28 mouse cellular contexts compared by ENCODE assay signal in genomic region chr17:28487584-28488257, GRCm38 (mm10). TPM values are rescaled to one million over a fixed set of nuclear protein-coding genes. Genes with fewer than 3 reads are reported as not detected.
DNase-seq lines count a peak whose midpoint lies in the region; ATAC-seq lines count a peak whose summit lies in the region.
"Had no signal": no experiment of that assay in that cellular context is flagged by ENCODE, and none has a peak within 500 bp of the region (broad histone marks: within the 10 kb centered on the region; RNA-seq: fewer than 3 reads in every experiment).

No protein-coding gene starts in this region.

- peaks cover 4% of the 10 kb centered on the region; the same call in 1 of the 2 replicates for H3K4me1 ChIP-seq in heart, embryonic 16.5 days (ENCODE audit: control insufficient read depth, insufficient read depth, low read length)
- H3K4me1 ChIP-seq in liver, embryonic 11.5 days (replicated peaks; ENCODE audit: control insufficient read depth, insufficient read depth, low read length), result peaks cover 12% of the 10 kb centered on the region; the same call in 1 of the 2 replicates

- no peak overlapping the region for H3K4me3 ChIP-seq in heart, embryonic 16.5 days (ENCODE audit: low read length)
- H3K4me3 ChIP-seq in liver, embryonic 11.5 days (ENCODE audit: low read depth, low read length), result no peak overlapping the region
- H3K4me3 ChIP-seq: forebrain, embryonic 10.5 days; hindbrain, embryonic 15.5 days; left cerebral cortex, adult 2 months; liver, embryonic 13.5 days had no signal

- no peak for DNase-seq in heart, postnatal 14 days
- peak; percentile 20 for DNase-seq in right cerebral cortex, adult 18-20 months
- no peak for DNase-seq in right cerebral cortex, postnatal 25 days
- DNase-seq in R1 (ENCODE audit: low read depth, low spot score), result peak; percentile 57
- DNase-seq in testis, postnatal 10 days (ENCODE audit: low spot score), result peak; percentile 50
- DNase-seq in spleen, postnatal 10 days (ENCODE audit: low spot score in 2 of 2), result no peak
- no peak for DNase-seq in liver, embryonic 11.5 days (ENCODE audit: low spot score)
- DNase-seq: adrenal gland, postnatal 10 days; cerebellum, adult 9-10 months; gastrocnemius, postnatal 14 days; heart, postnatal 10 days; kidney, postnatal 10 days; liver, embryonic 13.5 days; retina, postnatal 1 day had no signal

- no peaks in the 10 kb centered on the region for H3K36me3 ChIP-seq in heart, embryonic 16.5 days (ENCODE audit: control insufficient read depth, insufficient read depth)
- H3K36me3 ChIP-seq in liver, embryonic 11.5 days (ENCODE audit: control insufficient read depth, insufficient read depth, low read length), result no peaks in the 10 kb centered on the region
- H3K36me3 ChIP-seq: forebrain, embryonic 10.5 days; hindbrain, embryonic 15.5 days; liver, embryonic 13.5 days had no signal

- ATAC-seq in heart, embryonic 16.5 days (replicated peaks; ENCODE audit: extremely low read depth, insufficient read depth, low FRiP score), result no peak
- no peak for ATAC-seq in liver, embryonic 11.5 days (replicated peaks; ENCODE audit: low FRiP score)
- ATAC-seq: intestine, postnatal 0 days had no signal

- no peak overlapping the region for H3K9ac ChIP-seq in heart, embryonic 16.5 days (ENCODE audit: low read length)
- H3K9ac ChIP-seq in liver, embryonic 11.5 days (ENCODE audit: low read depth, low read length), result no peak overlapping the region
- H3K9ac ChIP-seq: hindbrain, embryonic 15.5 days; liver, embryonic 13.5 days had no signal

- no peaks in the 10 kb centered on the region for H3K9me3 ChIP-seq in heart, embryonic 16.5 days (replicated peaks; ENCODE audit: control insufficient read depth, low read length)
- no peaks in the 10 kb centered on the region for H3K9me3 ChIP-seq in liver, embryonic 11.5 days (ENCODE audit: control insufficient read depth, low read length)
- H3K9me3 ChIP-seq: hindbrain, embryonic 15.5 days; liver, embryonic 13.5 days had no signal

- H3K4me2 ChIP-seq in heart, embryonic 16.5 days (ENCODE audit: low read depth, low read length), result no peak overlapping the region; the same call in 1 of the 2 replicates
- no peak overlapping the region for H3K4me2 ChIP-seq in liver, embryonic 11.5 days
- H3K4me2 ChIP-seq: hindbrain, embryonic 15.5 days; liver, embryonic 13.5 days; midbrain, embryonic 11.5 days had no signal

- intact Hi-C loops in heart, postnatal 14 days (cut with DNase I), result no loop called here

- H3K27me3 ChIP-seq in heart, embryonic 16.5 days (ENCODE audit: control insufficient read depth, insufficient read depth, low read length), result no peaks in the 10 kb centered on the region
- H3K27me3 ChIP-seq in liver, embryonic 11.5 days (replicated peaks; ENCODE audit: control insufficient read depth, insufficient read depth, low read length), result no peaks in the 10 kb centered on the region
- H3K27me3 ChIP-seq: hindbrain, embryonic 15.5 days had no signal

- 86% methylated on average over 18 of the region's 18 CpGs for whole genome bisulfite sequencing in heart, embryonic 16.5 days
- 88% methylated on average over 18 of the region's 18 CpGs for WGBS in liver, embryonic 11.5 days

- H3K27ac ChIP-seq in heart, embryonic 16.5 days (ENCODE audit: low read length), result peak overlapping the region; percentile 38; the same call in 1 of the 2 replicates
- no peak overlapping the region for H3K27ac ChIP-seq in liver, embryonic 11.5 days (ENCODE audit: low read depth, low read length)
- H3K27ac ChIP-seq: forebrain, embryonic 10.5 days; hindbrain, embryonic 15.5 days; left cerebral cortex, adult 2 months; liver, embryonic 13.5 days; macrophage had no signal

RNA-seq across cellular contexts. Expression of gene Fkbp5, which starts 29.6 kb away (rescaled TPM):
- polyA plus RNA-seq in heart, embryonic 16.5 days (2015; fragmentation: Nextera tagmentation; extraction: Ambion mirVana), result 34.9 and 54.5 TPM in 2 replicates
- 10 to 100 TPM; 36.9 to 41.0 TPM for total RNA-seq in heart, postnatal 14 days (2021)
- 8.8 and 10.1 TPM in 2 replicates for polyA plus RNA-seq in liver, embryonic 11.5 days (2014; fragmentation: Nextera tagmentation; extraction: Ambion mirVana)

RNA-seq across cellular contexts. Expression of gene Armc12, which starts 42.9 kb away (rescaled TPM):
- not detected in 2 replicates for polyA plus RNA-seq in heart, embryonic 16.5 days (2015; fragmentation: Nextera tagmentation; extraction: Ambion mirVana)
- not detected for total RNA-seq in heart, postnatal 14 days (2021)
- not detected in 2 replicates for polyA plus RNA-seq in liver, embryonic 11.5 days (2014; fragmentation: Nextera tagmentation; extraction: Ambion mirVana)
- total RNA-seq: adrenal gland, postnatal 10 days; gastrocnemius, postnatal 14 days; heart, postnatal 10 days; layer of hippocampus, adult 8-10 months; left cerebral cortex, adult 2 months; MEL had no signal
- polyA plus RNA-seq: embryonic facial prominence, embryonic 14.5 days; forebrain, embryonic 10.5 days; frontal cortex, adult 2 months; hindbrain, embryonic 15.5 days; intestine, postnatal 0 days; limb, embryonic 11.5 days; liver, embryonic 13.5 days; macrophage; midbrain, embryonic 11.5 days; small intestine, adult 2 months; urinary bladder, adult 2 months had no signal

Comparison
In these comparisons a context has a peak if more than half of its experiments do, and no peak if none do; other contexts are left out.
1. DNase-seq: peak in right cerebral cortex, adult 18-20 months (single experiment), R1 (single experiment) and testis, postnatal 10 days (single experiment); none in heart, postnatal 14 days (0 of 2), right cerebral cortex, postnatal 25 days (single experiment), spleen, postnatal 10 days (0 of 2) and liver, embryonic 11.5 days (single experiment).